Mouse (Mus musculus): Measurements from ENCODE around the gene Armh1. TPM values are rescaled to one million over a fixed set of nuclear protein-coding genes. Genes with fewer than 3 reads are reported as not detected.

The Armh1 gene
- 0.44 TPM in 1 of 2 replicates, not detected in the other for polyA plus RNA-seq (2012; rRNA removed)

- no peaks in the 10 kb centered on the region for H3K27me3 ChIP-seq (ENCODE audit: control insufficient read depth, insufficient read depth, low read length)
- peak within 1 kb of the TSS; percentile 86 for H3K4me3 ChIP-seq (ENCODE audit: control insufficient read depth, insufficient read depth, low read length)
- no peaks in the 10 kb centered on the region for H3K36me3 ChIP-seq (ENCODE audit: control insufficient read depth, insufficient read depth, low read length)
- peaks cover 15% of the 10 kb centered on the region for H3K4me1 ChIP-seq (replicated peaks; ENCODE audit: control insufficient read depth, insufficient read depth, low read length)
- WGBS, result 1% methylated on average over 43 of the region's 43 CpGs
- no peak within 1 kb of the TSS for H3K27ac ChIP-seq (ENCODE audit: control insufficient read depth, insufficient read depth, low read length)
- DNase-seq, result peak; percentile 89
- TF ChIP-seq POLR2A (IDR thresholded peaks at IDR 0.05; ENCODE audit: control insufficient read depth, extremely low read depth, insufficient read depth, low read length, poor library complexity) (no peak), CTCF (IDR thresholded peaks at IDR 0.05; ENCODE audit: borderline replicate concordance, control insufficient read depth, extremely low read depth, insufficient read depth, low read length, poor library complexity) (peak; percentile 47; the same call in 1 of the 2 replicates)
Observed at GRCm38 (mm10) chr4:117251801-117252316, at the start of gene Armh1, which contains the start of gene Tmem53. Gene Armh1, minus strand, starts transcription at chr4:117252125. Gene Tmem53, plus strand, starts transcription at chr4:117251951.

GRCm38 (mm10) chr4:117299921-117300320, 48.0 kb upstream of the Armh1 start:
- WGBS, result 95% methylated on average over 10 of the region's 10 CpGs
- Histone ChIP-seq H3K27ac (ENCODE audit: control insufficient read depth, insufficient read depth, low read length) (no peak overlapping the region), H3K4me3 (ENCODE audit: control insufficient read depth, insufficient read depth, low read length) (no peak overlapping the region), H3K36me3 (ENCODE audit: control insufficient read depth, insufficient read depth, low read length) (no peaks in the 10 kb centered on the region), H3K27me3 (ENCODE audit: control insufficient read depth, insufficient read depth, low read length) (no peaks in the 10 kb centered on the region), H3K4me1 (replicated peaks; ENCODE audit: control insufficient read depth, insufficient read depth, low read length) (no peaks in the 10 kb centered on the region)
- TF ChIP-seq POLR2A (IDR thresholded peaks at IDR 0.05; ENCODE audit: control insufficient read depth, extremely low read depth, insufficient read depth, low read length, poor library complexity) (no peak), CTCF (IDR thresholded peaks at IDR 0.05; ENCODE audit: borderline replicate concordance, control insufficient read depth, extremely low read depth, insufficient read depth, low read length, poor library complexity) (no peak)
- no peak for DNase-seq

GRCm38 (mm10) chr4:117297819-117298218, 45.9 kb upstream of the Armh1 start:
- no peak overlapping the region for H3K27ac ChIP-seq (ENCODE audit: control insufficient read depth, insufficient read depth, low read length)
- no peak for TF ChIP-seq CTCF (IDR thresholded peaks at IDR 0.05; ENCODE audit: borderline replicate concordance, control insufficient read depth, extremely low read depth, insufficient read depth, low read length, poor library complexity)
- TF ChIP-seq POLR2A (IDR thresholded peaks at IDR 0.05; ENCODE audit: control insufficient read depth, extremely low read depth, insufficient read depth, low read length, poor library complexity), result no peak
- no peaks in the 10 kb centered on the region for H3K4me1 ChIP-seq (replicated peaks; ENCODE audit: control insufficient read depth, insufficient read depth, low read length)
- no peaks in the 10 kb centered on the region for H3K36me3 ChIP-seq (ENCODE audit: control insufficient read depth, insufficient read depth, low read length)
- H3K4me3 ChIP-seq (ENCODE audit: control insufficient read depth, insufficient read depth, low read length), result no peak overlapping the region
- no peak for DNase-seq
- no peaks in the 10 kb centered on the region for H3K27me3 ChIP-seq (ENCODE audit: control insufficient read depth, insufficient read depth, low read length)
- 91% methylated on average over 9 of the region's 9 CpGs for WGBS

GRCm38 (mm10) chr4:117296849-117297593, 45.1 kb upstream of the Armh1 start:
- no peak for DNase-seq
- TF ChIP-seq CTCF (IDR thresholded peaks at IDR 0.05; ENCODE audit: borderline replicate concordance, control insufficient read depth, extremely low read depth, insufficient read depth, low read length, poor library complexity) (no peak), POLR2A (IDR thresholded peaks at IDR 0.05; ENCODE audit: control insufficient read depth, extremely low read depth, insufficient read depth, low read length, poor library complexity) (no peak)
- H3K36me3 ChIP-seq (ENCODE audit: control insufficient read depth, insufficient read depth, low read length), result no peaks in the 10 kb centered on the region
- H3K4me3 ChIP-seq (ENCODE audit: control insufficient read depth, insufficient read depth, low read length), result no peak overlapping the region
- H3K4me1 ChIP-seq (replicated peaks; ENCODE audit: control insufficient read depth, insufficient read depth, low read length), result no peaks in the 10 kb centered on the region
- 96% methylated on average over 19 of the region's 19 CpGs for WGBS
- H3K27ac ChIP-seq (ENCODE audit: control insufficient read depth, insufficient read depth, low read length), result no peak overlapping the region
- H3K27me3 ChIP-seq (ENCODE audit: control insufficient read depth, insufficient read depth, low read length), result no peaks in the 10 kb centered on the region

GRCm38 (mm10) chr4:117291696-117292095, 39.8 kb upstream of the Armh1 start:
- Histone ChIP-seq H3K4me1 (replicated peaks; ENCODE audit: control insufficient read depth, insufficient read depth, low read length) (peaks cover 9% of the 10 kb centered on the region), H3K4me3 (ENCODE audit: control insufficient read depth, insufficient read depth, low read length) (no peak overlapping the region), H3K27ac (ENCODE audit: control insufficient read depth, insufficient read depth, low read length) (no peak overlapping the region), H3K36me3 (ENCODE audit: control insufficient read depth, insufficient read depth, low read length) (no peaks in the 10 kb centered on the region), H3K27me3 (ENCODE audit: control insufficient read depth, insufficient read depth, low read length) (no peaks in the 10 kb centered on the region)
- DNase-seq, result no peak
- WGBS, result 87% methylated on average over 2 of the region's 2 CpGs
- TF ChIP-seq POLR2A (IDR thresholded peaks at IDR 0.05; ENCODE audit: control insufficient read depth, extremely low read depth, insufficient read depth, low read length, poor library complexity), result no peak
- TF ChIP-seq CTCF (IDR thresholded peaks at IDR 0.05; ENCODE audit: borderline replicate concordance, control insufficient read depth, extremely low read depth, insufficient read depth, low read length, poor library complexity), result no peak

- Histone ChIP-seq H3K4me3 (ENCODE audit: control insufficient read depth, insufficient read depth, low read length) (peak overlapping the region; percentile 54), H3K27ac (ENCODE audit: control insufficient read depth, insufficient read depth, low read length) (peak overlapping the region; percentile 35; the same call in 1 of the 2 replicates), H3K36me3 (ENCODE audit: control insufficient read depth, insufficient read depth, low read length) (peaks cover 21% of the 10 kb centered on the region), H3K4me1 (replicated peaks; ENCODE audit: control insufficient read depth, insufficient read depth, low read length) (peaks cover 9% of the 10 kb centered on the region), H3K27me3 (ENCODE audit: control insufficient read depth, insufficient read depth, low read length) (no peaks in the 10 kb centered on the region)
- WGBS, result 1% methylated on average over 74 of the region's 80 CpGs
- TF ChIP-seq POLR2A (IDR thresholded peaks at IDR 0.05; ENCODE audit: control insufficient read depth, extremely low read depth, insufficient read depth, low read length, poor library complexity) (peak; percentile 79), CTCF (IDR thresholded peaks at IDR 0.05; ENCODE audit: borderline replicate concordance, control insufficient read depth, extremely low read depth, insufficient read depth, low read length, poor library complexity) (0 out of 2 replicates have a peak, but pooled peaks have one; percentile 5)
- peak; percentile 77 for DNase-seq
Observed at GRCm38 (mm10) chr4:117288927-117289801, 37.2 kb upstream of the Armh1 start.
